In genomic region chr11:52271765-52272495, GRCm38 (mm10) we compare ENCODE assay signal across 22 mouse cellular contexts. TPM values are rescaled to one million over a fixed set of nuclear protein-coding genes. Genes with fewer than 3 reads are reported as not detected.
DNase-seq lines count a peak whose midpoint lies in the region; ATAC-seq and TF ChIP-seq lines count a peak whose summit lies in the region.
"Had no signal": no experiment of that assay in that cellular context is flagged by ENCODE, and none has a peak within 500 bp of the region (broad histone marks: within the 10 kb centered on the region; RNA-seq: fewer than 3 reads in every experiment).

No protein-coding gene starts in this region.

- H3K4me1 ChIP-seq in heart, embryonic 13.5 days = peaks cover 62% of the 10 kb centered on the region
- peaks cover 8% of the 10 kb centered on the region for H3K4me1 ChIP-seq in heart, adult 2 months (ENCODE audit: control insufficient read depth, insufficient read depth, low read length)
- H3K4me1 ChIP-seq in lung, postnatal 0 days (ENCODE audit: insufficient read depth, low read depth, low read length) = peaks cover 37% of the 10 kb centered on the region
- peaks cover 30% of the 10 kb centered on the region for H3K4me1 ChIP-seq in embryonic facial prominence, embryonic 12.5 days
- peaks cover 19% of the 10 kb centered on the region for H3K4me1 ChIP-seq in stomach, embryonic 16.5 days (ENCODE audit: control insufficient read depth, insufficient read depth, low read length)

- peak overlapping the region; percentile 48; the same call in 1 of the 2 replicates for H3K9ac ChIP-seq in heart, embryonic 13.5 days
- H3K9ac ChIP-seq in heart, adult 2 months (ENCODE audit: low read depth, low read length) = no peak overlapping the region
- H3K9ac ChIP-seq in lung, postnatal 0 days (replicated peaks; ENCODE audit: low read depth) = no peak overlapping the region
- H3K9ac ChIP-seq in embryonic facial prominence, embryonic 12.5 days = no peak overlapping the region
- peak overlapping the region; percentile 31; the same call in 1 of the 2 replicates for H3K9ac ChIP-seq in stomach, embryonic 16.5 days (ENCODE audit: low read length)
- H3K9ac ChIP-seq: intestine, embryonic 15.5 days; liver, embryonic 15.5 days had no signal

- DNase-seq in heart, adult 2 months = no peak
- DNase-seq in lung, postnatal 0 days (ENCODE audit: low spot score) = no peak
- DNase-seq in lung, postnatal 25 days (ENCODE audit: low spot score) = no peak
- DNase-seq in layer of hippocampus, postnatal 36 days = no peak
- DNase-seq: adrenal gland, postnatal 14 days; cerebellum, postnatal 10 days; heart, postnatal 36 days; kidney, postnatal 10 days; left cerebral cortex, postnatal 4 days had no signal

- intact Hi-C loops in heart, adult 2 months (cut with DNase I) = no loop called here

- H3K79me2 ChIP-seq in heart, adult 2 months (replicated peaks; ENCODE audit: control insufficient read depth, insufficient read depth, low read length) = no peaks in the 10 kb centered on the region

- no peak for TF ChIP-seq POLR2A in heart, adult 2 months (IDR thresholded peaks at IDR 0.05; ENCODE audit: insufficient read depth, low read depth, low read length)

- no peaks in the 10 kb centered on the region for H3K9me3 ChIP-seq in heart, embryonic 13.5 days
- no peaks in the 10 kb centered on the region for H3K9me3 ChIP-seq in lung, postnatal 0 days (ENCODE audit: low read length)
- no peaks in the 10 kb centered on the region for H3K9me3 ChIP-seq in embryonic facial prominence, embryonic 12.5 days
- no peaks in the 10 kb centered on the region for H3K9me3 ChIP-seq in stomach, embryonic 16.5 days (replicated peaks; ENCODE audit: control insufficient read depth, low read length)
- H3K9me3 ChIP-seq: G1E; intestine, embryonic 15.5 days; liver, embryonic 15.5 days; megakaryocyte, embryonic 14.5 days had no signal

- no peak for TF ChIP-seq EP300 in heart, adult 2 months (IDR thresholded peaks at IDR 0.05; ENCODE audit: insufficient read depth, low read depth, low read length)
- no peak for TF ChIP-seq EP300 in lung, postnatal 0 days (IDR thresholded peaks at IDR 0.05)

- ATAC-seq in heart, embryonic 13.5 days (ENCODE audit: extremely low read depth, insufficient number of reproducible peaks, low FRiP score, low TSS enrichment) = no peak
- no peak for ATAC-seq in lung, postnatal 0 days
- peak; percentile 16; the same call in 1 of the 2 replicates for ATAC-seq in embryonic facial prominence, embryonic 12.5 days (ENCODE audit: insufficient number of reproducible peaks, insufficient read depth, low FRiP score, low TSS enrichment)
- no peak for ATAC-seq in stomach, embryonic 16.5 days (ENCODE audit: insufficient read depth, low FRiP score)
- ATAC-seq: forebrain, embryonic 14.5 days; intestine, embryonic 15.5 days had no signal

- no peak overlapping the region for H3K4me2 ChIP-seq in heart, embryonic 13.5 days
- H3K4me2 ChIP-seq in lung, postnatal 0 days (replicated peaks; ENCODE audit: low read depth, low read length) = no peak overlapping the region
- H3K4me2 ChIP-seq in embryonic facial prominence, embryonic 12.5 days (replicated peaks) = no peak overlapping the region
- no peak overlapping the region for H3K4me2 ChIP-seq in stomach, embryonic 16.5 days (ENCODE audit: low read depth, low read length)
- H3K4me2 ChIP-seq: intestine, embryonic 15.5 days; liver, embryonic 15.5 days had no signal

- H3K4me3 ChIP-seq in heart, embryonic 13.5 days = no peak overlapping the region
- no peak overlapping the region for H3K4me3 ChIP-seq in heart, adult 2 months
- H3K4me3 ChIP-seq in lung, postnatal 0 days (ENCODE audit: low read depth, low read length) = no peak overlapping the region
- H3K4me3 ChIP-seq in embryonic facial prominence, embryonic 12.5 days = no peak overlapping the region
- H3K4me3 ChIP-seq in stomach, embryonic 16.5 days (replicated peaks; ENCODE audit: low read length) = no peak overlapping the region
- H3K4me3 ChIP-seq: intestine, embryonic 15.5 days; liver, embryonic 15.5 days; megakaryocyte, embryonic 14.5 days had no signal

- whole genome bisulfite sequencing in heart, embryonic 13.5 days = 77% methylated on average over 8 of the region's 8 CpGs
- 96% methylated on average over 8 of the region's 8 CpGs for WGBS in heart, adult 2 months
- 67% methylated on average over 8 of the region's 8 CpGs for WGBS in lung, postnatal 0 days
- WGBS in embryonic facial prominence, embryonic 12.5 days = 48% methylated on average over 8 of the region's 8 CpGs
- WGBS in stomach, embryonic 16.5 days = 76% methylated on average over 8 of the region's 8 CpGs

- no peaks in the 10 kb centered on the region for H3K27me3 ChIP-seq in heart, embryonic 13.5 days (replicated peaks)
- no peaks in the 10 kb centered on the region for H3K27me3 ChIP-seq in heart, adult 2 months (ENCODE audit: control insufficient read depth, insufficient read depth, low read length)
- no peaks in the 10 kb centered on the region for H3K27me3 ChIP-seq in lung, postnatal 0 days (replicated peaks; ENCODE audit: insufficient read depth, low read length)
- no peaks in the 10 kb centered on the region for H3K27me3 ChIP-seq in embryonic facial prominence, embryonic 12.5 days
- no peaks in the 10 kb centered on the region for H3K27me3 ChIP-seq in stomach, embryonic 16.5 days (ENCODE audit: control insufficient read depth, insufficient read depth, low read length)
- H3K27me3 ChIP-seq: intestine, embryonic 15.5 days; liver, embryonic 15.5 days had no signal

- no peaks in the 10 kb centered on the region for H3K36me3 ChIP-seq in heart, embryonic 13.5 days
- H3K36me3 ChIP-seq in heart, adult 2 months (ENCODE audit: control insufficient read depth, insufficient read depth, low read length) = no peaks in the 10 kb centered on the region
- no peaks in the 10 kb centered on the region for H3K36me3 ChIP-seq in lung, postnatal 0 days (ENCODE audit: insufficient read depth, low read length)
- no peaks in the 10 kb centered on the region for H3K36me3 ChIP-seq in embryonic facial prominence, embryonic 12.5 days
- no peaks in the 10 kb centered on the region for H3K36me3 ChIP-seq in stomach, embryonic 16.5 days (ENCODE audit: control insufficient read depth, insufficient read depth, low read length)
- H3K36me3 ChIP-seq: G1E; intestine, embryonic 15.5 days; liver, embryonic 15.5 days had no signal

- no peak for TF ChIP-seq CTCF in heart, adult 2 months (IDR thresholded peaks at IDR 0.05)
- no peak for TF ChIP-seq CTCF in lung, postnatal 0 days (IDR thresholded peaks at IDR 0.05)

- H3K27ac ChIP-seq in heart, embryonic 13.5 days (replicated peaks) = no peak overlapping the region
- no peak overlapping the region for H3K27ac ChIP-seq in heart, adult 2 months
- H3K27ac ChIP-seq in lung, postnatal 0 days (ENCODE audit: low read length) = peak overlapping the region; percentile 71; the same call in 1 of the 2 replicates
- H3K27ac ChIP-seq in embryonic facial prominence, embryonic 12.5 days = 0 out of 2 replicates have a peak overlapping the region, but pooled peaks have one; percentile 63
- H3K27ac ChIP-seq in stomach, embryonic 16.5 days (ENCODE audit: low read length) = no peak overlapping the region
- H3K27ac ChIP-seq: intestine, embryonic 15.5 days; liver, embryonic 15.5 days had no signal

RNA-seq across cellular contexts. Expression of gene Tcf7, which starts 10.9 kb away (rescaled TPM):
- polyA plus RNA-seq in heart, embryonic 13.5 days (2015; fragmentation: Nextera tagmentation; extraction: Ambion mirVana) = 3.5 and 4.3 TPM in 2 replicates
- under 1 TPM; 0.73 to 0.96 TPM for total RNA-seq in heart, adult 2 months (2021)
- 2.3 and 3.1 TPM in 2 replicates for polyA plus RNA-seq in heart, adult 2 months (2012; rRNA removed)
- 14.7 and 14.8 TPM in 2 replicates for polyA plus RNA-seq in lung, postnatal 0 days (2015; fragmentation: Nextera tagmentation; extraction: Ambion mirVana)
- polyA plus RNA-seq in embryonic facial prominence, embryonic 12.5 days (2016; fragmentation: Nextera tagmentation; extraction: Ambion mirVana) = 6.9 and 8.8 TPM in 2 replicates
- 2.8 TPM in 2 replicates for polyA plus RNA-seq in stomach, embryonic 16.5 days (2015; fragmentation: Nextera tagmentation; extraction: Ambion mirVana)
- 1 to 10 TPM; 2.6 to 2.9 TPM for total RNA-seq in layer of hippocampus, postnatal 36 days (2021)
- total RNA-seq: G1E had no signal
- polyA plus RNA-seq: G1E had no signal

RNA-seq across cellular contexts. Expression of gene Skp1a, which starts 40.1 kb away (rescaled TPM):
- polyA plus RNA-seq in heart, embryonic 13.5 days (2015; fragmentation: Nextera tagmentation; extraction: Ambion mirVana) = 467 and 522 TPM in 2 replicates
- total RNA-seq in heart, adult 2 months (2021) = 100 to 1,000 TPM; 241 to 255 TPM
- polyA plus RNA-seq in heart, adult 2 months (2012; rRNA removed) = 38.9 and 72.9 TPM in 2 replicates
- polyA plus RNA-seq in lung, postnatal 0 days (2015; fragmentation: Nextera tagmentation; extraction: Ambion mirVana) = 552 and 571 TPM in 2 replicates
- polyA plus RNA-seq in embryonic facial prominence, embryonic 12.5 days (2016; fragmentation: Nextera tagmentation; extraction: Ambion mirVana) = 937 and 939 TPM in 2 replicates
- 650 and 654 TPM in 2 replicates for polyA plus RNA-seq in stomach, embryonic 16.5 days (2015; fragmentation: Nextera tagmentation; extraction: Ambion mirVana)
- 100 to 1,000 TPM; 456 to 518 TPM for total RNA-seq in layer of hippocampus, postnatal 36 days (2021)

RNA-seq across cellular contexts. Expression of gene Olfr1371, which starts 58.1 kb away (rescaled TPM):
- not detected in 2 replicates for polyA plus RNA-seq in heart, embryonic 13.5 days (2015; fragmentation: Nextera tagmentation; extraction: Ambion mirVana)
- not detected for total RNA-seq in heart, adult 2 months (2021)
- polyA plus RNA-seq in heart, adult 2 months (2012; rRNA removed) = not detected in 2 replicates
- not detected in 2 replicates for polyA plus RNA-seq in lung, postnatal 0 days (2015; fragmentation: Nextera tagmentation; extraction: Ambion mirVana)
- not detected in 2 replicates for polyA plus RNA-seq in embryonic facial prominence, embryonic 12.5 days (2016; fragmentation: Nextera tagmentation; extraction: Ambion mirVana)
- not detected in 2 replicates for polyA plus RNA-seq in stomach, embryonic 16.5 days (2015; fragmentation: Nextera tagmentation; extraction: Ambion mirVana)
- total RNA-seq in layer of hippocampus, postnatal 36 days (2021) = not detected
- total RNA-seq: adrenal gland, postnatal 14 days; gastrocnemius, adult 18-20 months; heart, postnatal 36 days; left cerebral cortex, postnatal 4 days; monocyte, adult 5-6 weeks; neutrophil, adult 5-6 weeks had no signal
- polyA plus RNA-seq: C2C12; forebrain, embryonic 14.5 days; G1E; intestine, embryonic 15.5 days; liver, embryonic 15.5 days; urinary bladder, adult 2 months had no signal

Comparison
In these comparisons a context has a peak if more than half of its experiments do, and no peak if none do; other contexts are left out.
1. H3K9ac ChIP-seq: peak in heart, embryonic 13.5 days (single experiment) and stomach, embryonic 16.5 days (single experiment); none in heart, adult 2 months (single experiment), lung, postnatal 0 days (single experiment) and embryonic facial prominence, embryonic 12.5 days (single experiment).
2. H3K27ac ChIP-seq: peak in lung, postnatal 0 days (single experiment) and embryonic facial prominence, embryonic 12.5 days (single experiment); none in heart, embryonic 13.5 days (single experiment), heart, adult 2 months (single experiment) and stomach, embryonic 16.5 days (single experiment).